ENCODE assay signal across 14 mouse cellular contexts in genomic region chr12:29956969-29957368, GRCm38 (mm10). TPM values are rescaled to one million over a fixed set of nuclear protein-coding genes. Genes with fewer than 3 reads are reported as not detected.
DNase-seq lines count a peak whose midpoint lies in the region; ATAC-seq and TF ChIP-seq lines count a peak whose summit lies in the region.
"Had no signal": no experiment of that assay in that cellular context is flagged by ENCODE, and none has a peak within 500 bp of the region (broad histone marks: within the 10 kb centered on the region; RNA-seq: fewer than 3 reads in every experiment).

No protein-coding gene starts in this region.

- H3K4me1 ChIP-seq in hindbrain, embryonic 15.5 days (replicated peaks): peaks cover 42% of the 10 kb centered on the region
- peaks cover 8% of the 10 kb centered on the region; the same call in 1 of the 2 replicates for H3K4me1 ChIP-seq in hindbrain, embryonic 11.5 days (replicated peaks; ENCODE audit: control insufficient read depth, insufficient read depth, low read length)
- no peaks in the 10 kb centered on the region for H3K4me1 ChIP-seq in intestine, postnatal 0 days (replicated peaks; ENCODE audit: control insufficient read depth, insufficient read depth, low read length)
- H3K4me1 ChIP-seq: liver, embryonic 13.5 days had no signal

- no peak for TF ChIP-seq CTCF in intestine, postnatal 0 days (IDR thresholded peaks at IDR 0.05; ENCODE audit: low read depth)

- no peaks in the 10 kb centered on the region for H3K27me3 ChIP-seq in hindbrain, embryonic 15.5 days
- H3K27me3 ChIP-seq in hindbrain, embryonic 11.5 days (ENCODE audit: control insufficient read depth, insufficient read depth, low read length): no peaks in the 10 kb centered on the region
- no peaks in the 10 kb centered on the region for H3K27me3 ChIP-seq in intestine, postnatal 0 days (replicated peaks; ENCODE audit: control insufficient read depth, insufficient read depth, low read length)
- H3K27me3 ChIP-seq: heart, embryonic 15.5 days; liver, embryonic 13.5 days; midbrain, embryonic 15.5 days had no signal

- ATAC-seq in hindbrain, embryonic 15.5 days (ENCODE audit: low FRiP score, low read depth): no peak
- ATAC-seq in hindbrain, embryonic 11.5 days (ENCODE audit: low FRiP score): no peak
- ATAC-seq in intestine, postnatal 0 days: no peak
- ATAC-seq in megakaryocyte progenitor cell, adult 5-6 weeks (replicated peaks; ENCODE audit: poor library complexity): no peak
- ATAC-seq: midbrain, embryonic 15.5 days had no signal

- WGBS in hindbrain, embryonic 15.5 days: 73% methylated on average over 12 of the region's 12 CpGs
- WGBS in hindbrain, embryonic 11.5 days: 88% methylated on average over 12 of the region's 12 CpGs
- WGBS in intestine, postnatal 0 days: 81% methylated on average over 12 of the region's 12 CpGs

- DNase-seq in cerebellum, postnatal 14 days: peak; percentile 42 to 54
- DNase-seq in cerebellum, adult 18-20 months: no peak
- no peak for DNase-seq in hindbrain, embryonic 11.5 days (ENCODE audit: low spot score)
- peak; percentile 70 for DNase-seq in kidney, adult 11 months
- peak; percentile 67 to 89 for DNase-seq in kidney, postnatal 25 days
- DNase-seq: adrenal gland, postnatal 14 days; gastrocnemius, postnatal 25 days; liver, embryonic 13.5 days; thymus, postnatal 14 days had no signal

- no peaks in the 10 kb centered on the region for H3K36me3 ChIP-seq in hindbrain, embryonic 15.5 days
- no peaks in the 10 kb centered on the region for H3K36me3 ChIP-seq in hindbrain, embryonic 11.5 days (ENCODE audit: control insufficient read depth, insufficient read depth, low read length)
- no peaks in the 10 kb centered on the region for H3K36me3 ChIP-seq in intestine, postnatal 0 days (ENCODE audit: control insufficient read depth, insufficient read depth)
- H3K36me3 ChIP-seq: heart, embryonic 15.5 days; liver, embryonic 13.5 days; midbrain, embryonic 15.5 days had no signal

- H3K9me3 ChIP-seq in hindbrain, embryonic 15.5 days: no peaks in the 10 kb centered on the region
- no peaks in the 10 kb centered on the region for H3K9me3 ChIP-seq in hindbrain, embryonic 11.5 days (ENCODE audit: control insufficient read depth, low read length)
- no peaks in the 10 kb centered on the region for H3K9me3 ChIP-seq in intestine, postnatal 0 days (ENCODE audit: control insufficient read depth)
- H3K9me3 ChIP-seq: heart, embryonic 15.5 days; liver, embryonic 13.5 days; midbrain, embryonic 15.5 days had no signal

- H3K9ac ChIP-seq in hindbrain, embryonic 15.5 days: no peak overlapping the region
- H3K9ac ChIP-seq in hindbrain, embryonic 11.5 days (ENCODE audit: low read depth, low read length): no peak overlapping the region
- H3K9ac ChIP-seq in intestine, postnatal 0 days (ENCODE audit: low read depth, low read length): no peak overlapping the region
- H3K9ac ChIP-seq: heart, embryonic 15.5 days; liver, embryonic 13.5 days; midbrain, embryonic 15.5 days had no signal

- H3K27ac ChIP-seq in hindbrain, embryonic 15.5 days (replicated peaks): peak overlapping the region; percentile 17; the same call in 1 of the 2 replicates
- no peak overlapping the region for H3K27ac ChIP-seq in hindbrain, embryonic 11.5 days (ENCODE audit: low read depth, low read length)
- no peak overlapping the region for H3K27ac ChIP-seq in intestine, postnatal 0 days (ENCODE audit: low read depth, low read length)
- H3K27ac ChIP-seq: heart, embryonic 15.5 days; liver, embryonic 13.5 days; midbrain, embryonic 15.5 days had no signal

- H3K4me2 ChIP-seq in hindbrain, embryonic 15.5 days: no peak overlapping the region
- no peak overlapping the region for H3K4me2 ChIP-seq in hindbrain, embryonic 11.5 days (replicated peaks; ENCODE audit: low read depth, low read length)
- H3K4me2 ChIP-seq in intestine, postnatal 0 days (replicated peaks; ENCODE audit: low read depth): no peak overlapping the region
- H3K4me2 ChIP-seq: heart, embryonic 15.5 days; liver, embryonic 13.5 days; midbrain, embryonic 15.5 days had no signal

- no peak overlapping the region for H3K4me3 ChIP-seq in hindbrain, embryonic 15.5 days
- no peak overlapping the region for H3K4me3 ChIP-seq in hindbrain, embryonic 11.5 days (ENCODE audit: low read depth, low read length)
- H3K4me3 ChIP-seq in intestine, postnatal 0 days (ENCODE audit: low read depth, low read length): no peak overlapping the region
- H3K4me3 ChIP-seq: heart, embryonic 15.5 days; liver, embryonic 13.5 days; midbrain, embryonic 15.5 days had no signal

RNA-seq across cellular contexts. Expression of gene Pxdn, which starts 19.6 kb away (rescaled TPM):
- 46.9 and 48.6 TPM in 2 replicates for polyA plus RNA-seq in hindbrain, embryonic 15.5 days (2015; fragmentation: Nextera tagmentation; extraction: Ambion mirVana)
- 50.4 and 61.1 TPM in 2 replicates for polyA plus RNA-seq in hindbrain, embryonic 11.5 days (2014; fragmentation: Nextera tagmentation; extraction: Ambion mirVana)
- polyA plus RNA-seq in intestine, postnatal 0 days (2015; fragmentation: Nextera tagmentation; extraction: Ambion mirVana): 18.4 TPM in 2 replicates
- total RNA-seq in megakaryocyte progenitor cell, adult 5-6 weeks (2015): not detected in 2 replicates
- total RNA-seq in megakaryocyte progenitor cell, adult 5-6 weeks (2017): not detected in 2 replicates

Comparison
In these comparisons a context has a peak if more than half of its experiments do, and no peak if none do; other contexts are left out.
1. DNase-seq: peak in cerebellum, postnatal 14 days (2 of 2), kidney, adult 11 months (single experiment) and kidney, postnatal 25 days (2 of 2); none in cerebellum, adult 18-20 months (0 of 2) and hindbrain, embryonic 11.5 days (single experiment).